Mouse (Mus musculus): ENCODE measurements around the gene Armc12. TPM values are rescaled to one million over a fixed set of nuclear protein-coding genes. Genes with fewer than 3 reads are reported as not detected.
"Not testable (repeated sequence)": the region's sequence is repeated elsewhere in the genome, so short reads cannot be mapped to it uniquely, and the experiment has no call there.

Gene Armc12
- polyA plus RNA-seq, 1 experiment from 2014 or later = not detected

- Histone ChIP-seq H3K4me3 (ENCODE audit: low read length) (no peak overlapping the region), H3K9me3 (ENCODE audit: control insufficient read depth, low read length) (peaks cover under 1% of the 10 kb centered on the region; the same call in 1 of the 2 replicates), H3K36me3 (ENCODE audit: control insufficient read depth, insufficient read depth, low read length) (no peaks in the 10 kb centered on the region), H3K27ac (ENCODE audit: low read depth, low read length) (no peak overlapping the region), H3K4me1 (ENCODE audit: control insufficient read depth, insufficient read depth, low read depth, low read length) (no peaks in the 10 kb centered on the region), H3K9ac (ENCODE audit: low read depth, low read length) (no peak overlapping the region), H3K4me2 (ENCODE audit: low read length) (no peak overlapping the region), H3K27me3 (replicated peaks; ENCODE audit: control insufficient read depth, insufficient read depth, low read length) (no peaks in the 10 kb centered on the region)
- ATAC-seq = no peak
- 87% methylated on average over 1 of the region's 1 CpGs for WGBS
Measured at GRCm38 (mm10) chr17:28546925-28547324, 16.3 kb downstream of the Armc12 start.

- H3K9ac ChIP-seq (ENCODE audit: low read depth, low read length) = no peak overlapping the region
- WGBS = 76% methylated on average over 11 of the region's 11 CpGs
- H3K27me3 ChIP-seq (replicated peaks; ENCODE audit: control insufficient read depth, insufficient read depth, low read length) = no peaks in the 10 kb centered on the region
- no peak overlapping the region for H3K27ac ChIP-seq (ENCODE audit: low read depth, low read length)
- no peaks in the 10 kb centered on the region for H3K36me3 ChIP-seq (ENCODE audit: control insufficient read depth, insufficient read depth, low read length)
- H3K4me1 ChIP-seq (ENCODE audit: control insufficient read depth, insufficient read depth, low read depth, low read length) = no peaks in the 10 kb centered on the region; the same call in 1 of the 2 replicates
- no peak overlapping the region for H3K4me3 ChIP-seq (ENCODE audit: low read length)
- H3K9me3 ChIP-seq (ENCODE audit: control insufficient read depth, low read length) = no peaks in the 10 kb centered on the region
- no peak for ATAC-seq
- no peak overlapping the region for H3K4me2 ChIP-seq (ENCODE audit: low read length)
Measured at GRCm38 (mm10) chr17:28548550-28548949, 17.9 kb downstream of the Armc12 start.

GRCm38 (mm10) chr17:28549111-28549510 is 18.5 kb downstream of the Armc12 start, which contains the start of gene Clpsl2:
Clpsl2 (plus strand) TSS chr17:28549411.
- no peak within 1 kb of the TSS for H3K27ac ChIP-seq (ENCODE audit: low read depth, low read length)
- H3K9me3 ChIP-seq (ENCODE audit: control insufficient read depth, low read length) = no peaks in the 10 kb centered on the region
- H3K4me1 ChIP-seq (ENCODE audit: control insufficient read depth, insufficient read depth, low read depth, low read length) = no peaks in the 10 kb centered on the region; the same call in 1 of the 2 replicates
- no peak within 1 kb of the TSS for H3K9ac ChIP-seq (ENCODE audit: low read depth, low read length)
- ATAC-seq = no peak
- no peaks in the 10 kb centered on the region for H3K27me3 ChIP-seq (replicated peaks; ENCODE audit: control insufficient read depth, insufficient read depth, low read length)
- H3K4me3 ChIP-seq (ENCODE audit: low read length) = no peak within 1 kb of the TSS
- no peak within 1 kb of the TSS for H3K4me2 ChIP-seq (ENCODE audit: low read length)
- H3K36me3 ChIP-seq (ENCODE audit: control insufficient read depth, insufficient read depth, low read length) = no peaks in the 10 kb centered on the region
- 76% methylated on average over 14 of the region's 14 CpGs for WGBS

GRCm38 (mm10) chr17:28553040-28553793 is 22.6 kb downstream of the Armc12 start:
- ATAC-seq = no peak

GRCm38 (mm10) chr17:28554021-28554420 is 23.4 kb downstream of the Armc12 start:
- not testable (repeated sequence) for H3K36me3 ChIP-seq (ENCODE audit: control insufficient read depth, insufficient read depth, low read length); H3K4me3 ChIP-seq (ENCODE audit: low read length); H3K27ac ChIP-seq (ENCODE audit: low read depth, low read length); H3K9me3 ChIP-seq (ENCODE audit: control insufficient read depth, low read length); H3K27me3 ChIP-seq (replicated peaks; ENCODE audit: control insufficient read depth, insufficient read depth, low read length); H3K9ac ChIP-seq (ENCODE audit: low read depth, low read length); H3K4me1 ChIP-seq (ENCODE audit: control insufficient read depth, insufficient read depth, low read depth, low read length); ATAC-seq; H3K4me2 ChIP-seq (ENCODE audit: low read length)
- 89% methylated on average over 4 of the region's 4 CpGs for WGBS

More at GRCm38 (mm10) chr17:28553040-28553793, 22.6 kb downstream of the Armc12 start:
- H3K4me2 ChIP-seq (ENCODE audit: low read length) = no peak overlapping the region
- H3K36me3 ChIP-seq (ENCODE audit: control insufficient read depth, insufficient read depth, low read length) = no peaks in the 10 kb centered on the region
- H3K27ac ChIP-seq (ENCODE audit: low read depth, low read length) = no peak overlapping the region
- H3K9me3 ChIP-seq (ENCODE audit: control insufficient read depth, low read length) = no peaks in the 10 kb centered on the region
- no peaks in the 10 kb centered on the region; the same call in none of the 2 replicates for H3K4me1 ChIP-seq (ENCODE audit: control insufficient read depth, insufficient read depth, low read depth, low read length)
- no peak overlapping the region for H3K9ac ChIP-seq (ENCODE audit: low read depth, low read length)
- WGBS = 8% methylated on average over 14 of the region's 14 CpGs
- H3K4me3 ChIP-seq (ENCODE audit: low read length) = no peak overlapping the region
- no peaks in the 10 kb centered on the region for H3K27me3 ChIP-seq (replicated peaks; ENCODE audit: control insufficient read depth, insufficient read depth, low read length)

GRCm38 (mm10) chr17:28556635-28557396 is 26.2 kb downstream of the Armc12 start:
- Histone ChIP-seq H3K4me3 (ENCODE audit: low read length) (no peak overlapping the region), H3K9me3 (ENCODE audit: control insufficient read depth, low read length) (no peaks in the 10 kb centered on the region), H3K27me3 (replicated peaks; ENCODE audit: control insufficient read depth, insufficient read depth, low read length) (no peaks in the 10 kb centered on the region), H3K4me2 (ENCODE audit: low read length) (no peak overlapping the region), H3K27ac (ENCODE audit: low read depth, low read length) (no peak overlapping the region), H3K4me1 (ENCODE audit: control insufficient read depth, insufficient read depth, low read depth, low read length) (no peaks in the 10 kb centered on the region; the same call in none of the 2 replicates), H3K9ac (ENCODE audit: low read depth, low read length) (no peak overlapping the region), H3K36me3 (ENCODE audit: control insufficient read depth, insufficient read depth, low read length) (no peaks in the 10 kb centered on the region)
- no peak for ATAC-seq
- 50% methylated on average over 6 of the region's 6 CpGs for WGBS

GRCm38 (mm10) chr17:28557772-28558171 is 27.2 kb downstream of the Armc12 start:
- no peaks in the 10 kb centered on the region for H3K27me3 ChIP-seq (replicated peaks; ENCODE audit: control insufficient read depth, insufficient read depth, low read length)
- H3K4me2 ChIP-seq (ENCODE audit: low read length) = no peak overlapping the region
- H3K4me1 ChIP-seq (ENCODE audit: control insufficient read depth, insufficient read depth, low read depth, low read length) = no peaks in the 10 kb centered on the region; the same call in none of the 2 replicates
- ATAC-seq = no peak
- no peak overlapping the region for H3K4me3 ChIP-seq (ENCODE audit: low read length)
- H3K27ac ChIP-seq (ENCODE audit: low read depth, low read length) = no peak overlapping the region
- H3K9ac ChIP-seq (ENCODE audit: low read depth, low read length) = no peak overlapping the region
- H3K36me3 ChIP-seq (ENCODE audit: control insufficient read depth, insufficient read depth, low read length) = no peaks in the 10 kb centered on the region
- H3K9me3 ChIP-seq (ENCODE audit: control insufficient read depth, low read length) = no peaks in the 10 kb centered on the region
- WGBS = 81% methylated on average over 6 of the region's 6 CpGs

GRCm38 (mm10) chr17:28560598-28560997 is 30.0 kb downstream of the Armc12 start, which contains the start of gene Clps:
Clps (minus strand) TSS chr17:28560766.
- ATAC-seq = no peak
- H3K4me3 ChIP-seq (ENCODE audit: low read length) = no peak within 1 kb of the TSS
- no peak within 1 kb of the TSS for H3K27ac ChIP-seq (ENCODE audit: low read depth, low read length)
- no peak within 1 kb of the TSS for H3K9ac ChIP-seq (ENCODE audit: low read depth, low read length)
- no peaks in the 10 kb centered on the region for H3K27me3 ChIP-seq (replicated peaks; ENCODE audit: control insufficient read depth, insufficient read depth, low read length)
- 94% methylated on average over 4 of the region's 4 CpGs for WGBS
- H3K4me2 ChIP-seq (ENCODE audit: low read length) = no peak within 1 kb of the TSS
- H3K9me3 ChIP-seq (ENCODE audit: control insufficient read depth, low read length) = no peaks in the 10 kb centered on the region
- no peaks in the 10 kb centered on the region; the same call in 1 of the 2 replicates for H3K4me1 ChIP-seq (ENCODE audit: control insufficient read depth, insufficient read depth, low read depth, low read length)
- H3K36me3 ChIP-seq (ENCODE audit: control insufficient read depth, insufficient read depth, low read length) = no peaks in the 10 kb centered on the region

GRCm38 (mm10) chr17:28561613-28562012 is 31.0 kb downstream of the Armc12 start:
- Histone ChIP-seq H3K9ac (ENCODE audit: low read depth, low read length) (no peak overlapping the region), H3K4me1 (ENCODE audit: control insufficient read depth, insufficient read depth, low read depth, low read length) (no peaks in the 10 kb centered on the region; the same call in 1 of the 2 replicates), H3K36me3 (ENCODE audit: control insufficient read depth, insufficient read depth, low read length) (no peaks in the 10 kb centered on the region), H3K27me3 (replicated peaks; ENCODE audit: control insufficient read depth, insufficient read depth, low read length) (no peaks in the 10 kb centered on the region), H3K4me2 (ENCODE audit: low read length) (no peak overlapping the region), H3K9me3 (ENCODE audit: control insufficient read depth, low read length) (no peaks in the 10 kb centered on the region), H3K4me3 (ENCODE audit: low read length) (no peak overlapping the region), H3K27ac (ENCODE audit: low read depth, low read length) (no peak overlapping the region)
- WGBS = 68% methylated on average over 7 of the region's 7 CpGs
- ATAC-seq = no peak
